Mouse (Mus musculus) telencephalon, adult 2 months (tissue): ENCODE data around the gene Gm13420.
A peak's percentile ranks its signal among the peaks of the same experiment; 100 is the strongest.
"Not testable (repeated sequence)": the region's sequence is repeated elsewhere in the genome, so short reads cannot be mapped to it uniquely, and the experiment has no call there.

ENCODE experiments used
- DNase-seq: peaks from one replicate; pipeline ENCODE4 v3.0.0-alpha.2; 2011; ENCODE audit warnings: low read depth, low spot score

Gene Gm13420

DNA sequence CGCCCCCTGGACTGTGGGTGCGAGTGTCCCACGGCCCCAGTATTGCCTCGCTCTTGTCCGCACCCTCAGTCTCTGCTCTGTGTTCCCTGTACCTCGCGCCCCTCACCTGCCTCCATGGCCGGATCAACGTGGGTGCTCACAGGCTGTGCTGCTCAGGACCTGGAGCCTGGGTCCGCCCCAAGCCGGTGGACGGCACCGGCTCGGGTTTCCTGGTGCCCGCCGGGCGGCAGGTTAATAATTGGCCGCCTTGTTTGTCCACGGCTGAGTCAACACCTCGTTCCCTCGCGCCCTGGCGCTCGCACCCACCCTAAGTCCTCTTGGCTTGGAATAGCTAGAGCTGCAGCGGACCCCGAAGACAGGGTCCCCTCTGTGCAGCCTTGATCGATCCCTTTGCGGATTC lies at the start of gene Gm13420:
Gene Gm13420, minus strand, starts transcription at position 189 of the 400 bp plus-strand sequence.
- no peak for DNase-seq

DNA sequence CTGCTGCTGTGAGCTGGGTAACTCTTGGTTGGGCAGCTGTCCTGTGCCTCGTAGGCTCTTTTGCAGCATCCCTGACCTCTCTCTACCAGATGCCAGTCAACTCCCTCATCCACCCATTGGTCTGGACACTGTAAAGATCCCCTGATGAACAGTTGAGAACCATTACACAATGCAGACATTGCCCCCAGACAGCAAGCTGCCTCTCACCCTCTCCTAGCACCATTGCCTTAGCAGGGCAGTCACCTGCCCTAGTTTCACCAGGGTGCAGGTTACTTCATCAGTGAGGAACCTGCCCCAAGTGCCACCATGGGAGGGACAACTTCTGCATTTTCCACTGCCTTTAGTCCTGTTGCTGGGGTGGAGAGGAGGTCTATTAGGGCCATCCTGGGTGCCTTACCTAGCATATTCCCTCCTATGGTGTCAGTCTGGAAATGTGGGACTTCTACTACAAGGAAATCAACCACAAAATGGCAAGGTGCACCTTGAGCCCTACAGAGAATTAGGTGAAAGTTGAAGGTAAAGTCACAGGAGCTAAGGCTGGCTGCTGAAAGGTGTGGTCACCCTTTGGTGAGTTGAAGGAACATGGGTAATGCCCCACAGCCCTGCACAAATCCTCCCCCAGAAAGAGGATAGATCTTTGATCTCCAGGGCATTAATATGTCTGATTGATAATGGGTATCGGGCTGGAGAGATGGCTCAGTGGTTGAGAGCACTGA lies 41.4 kb upstream of the Gm13420 start:
- no peak for DNase-seq

DNA sequence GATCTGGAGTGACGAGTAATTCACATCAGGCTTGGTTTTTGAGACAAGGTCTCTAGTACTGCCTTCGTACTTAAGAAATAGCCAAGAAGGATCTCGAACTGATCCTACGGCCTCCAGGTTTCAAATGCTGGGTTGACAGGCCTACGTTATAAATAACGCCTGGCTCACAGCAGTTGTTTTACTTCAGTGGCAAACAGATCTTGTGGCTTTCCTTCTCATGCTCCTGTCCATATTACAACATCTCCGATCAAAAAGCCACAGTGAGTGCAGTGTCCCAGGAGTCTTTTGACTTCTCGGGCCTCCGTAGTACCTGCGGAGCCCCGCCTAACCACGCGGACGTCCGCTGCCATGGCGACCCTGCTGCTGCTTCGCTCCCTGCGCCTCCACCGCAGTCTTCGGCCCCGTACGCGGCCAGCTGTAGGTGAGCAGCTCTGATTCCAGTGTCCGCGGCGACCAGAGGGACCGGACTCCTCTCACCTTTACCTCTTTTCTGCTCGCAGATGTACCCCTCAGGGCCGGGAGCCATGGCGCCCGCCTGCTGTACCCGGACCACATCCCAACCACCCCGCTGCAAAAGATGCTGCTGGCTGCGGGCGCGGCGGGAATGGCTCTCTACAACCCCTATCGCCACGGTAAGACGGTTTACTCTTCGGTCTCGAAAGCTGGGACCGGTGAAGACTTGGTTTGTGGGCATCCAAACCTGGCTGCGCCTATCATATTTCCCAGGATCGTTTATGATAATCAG lies 36.6 kb upstream of the Gm13420 start, which contains the start of gene Trub2:
Gene Trub2, minus strand, starts transcription at position 566 of the 745 bp plus-strand sequence.
- peak; percentile 86 for DNase-seq

DNA sequence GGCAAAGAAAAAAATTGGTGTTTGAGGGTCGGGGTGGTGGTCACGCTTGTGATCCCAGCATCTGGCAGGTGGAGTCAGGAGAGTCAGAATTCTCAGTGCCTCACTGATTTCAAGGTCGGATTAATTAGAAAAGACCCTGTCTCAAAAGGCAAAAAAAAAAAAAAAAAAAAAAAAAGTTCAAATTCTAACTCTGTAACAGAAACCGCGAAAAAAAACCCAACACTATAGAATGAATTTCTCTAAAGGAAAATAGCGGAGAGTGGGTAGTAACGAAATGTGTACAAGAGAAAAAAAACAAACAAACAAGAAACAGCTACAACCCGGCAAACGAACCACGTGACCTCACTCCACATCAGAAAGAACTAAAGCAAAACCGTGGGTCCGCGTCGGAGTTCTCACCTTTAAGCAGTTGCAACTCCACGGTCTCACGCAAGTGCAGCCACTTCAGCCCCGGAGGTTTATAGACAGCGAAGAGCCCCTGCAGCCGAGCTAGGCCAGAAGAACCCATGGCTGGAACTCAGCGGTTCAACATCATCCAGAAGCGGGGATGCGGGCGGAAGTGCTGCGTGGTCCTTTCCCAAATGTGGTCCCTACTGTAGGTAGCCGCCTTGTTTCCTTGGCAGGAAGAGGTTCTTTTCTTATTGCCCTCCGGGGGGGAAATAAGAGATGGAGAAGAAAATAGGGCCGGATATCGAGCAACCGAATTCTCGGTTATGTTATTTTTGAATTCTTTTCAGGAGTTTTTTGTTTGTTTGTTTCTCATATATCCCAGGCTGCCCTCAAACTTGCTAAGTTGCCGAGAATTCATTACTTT lies 35.8 kb upstream of the Gm13420 start, which contains the start of gene Coq4:
Gene Coq4, plus strand, starts transcription at position 390 of the 814 bp plus-strand sequence.
- DNase-seq: peak; percentile 98

DNA sequence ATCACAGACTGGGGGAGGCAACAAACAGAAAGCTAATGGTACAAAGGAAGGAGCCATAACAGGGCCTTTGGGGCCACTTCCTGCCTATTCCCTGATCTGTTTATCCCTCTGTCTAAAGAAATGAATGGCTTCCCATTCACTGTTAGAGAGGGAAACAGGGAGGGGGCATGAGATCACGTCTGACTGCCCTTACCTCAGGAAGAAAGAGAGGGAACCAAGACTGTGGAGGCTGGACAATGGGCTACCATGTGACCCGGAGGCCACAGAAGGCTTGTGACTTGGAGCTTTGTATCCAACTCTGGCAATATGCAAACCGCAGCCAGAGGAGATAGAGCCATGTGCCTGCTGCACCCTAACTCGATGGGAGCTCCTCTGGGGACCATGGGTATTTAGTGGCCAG lies 32.8 kb upstream of the Gm13420 start:
- DNase-seq: peak; percentile 5

DNA sequence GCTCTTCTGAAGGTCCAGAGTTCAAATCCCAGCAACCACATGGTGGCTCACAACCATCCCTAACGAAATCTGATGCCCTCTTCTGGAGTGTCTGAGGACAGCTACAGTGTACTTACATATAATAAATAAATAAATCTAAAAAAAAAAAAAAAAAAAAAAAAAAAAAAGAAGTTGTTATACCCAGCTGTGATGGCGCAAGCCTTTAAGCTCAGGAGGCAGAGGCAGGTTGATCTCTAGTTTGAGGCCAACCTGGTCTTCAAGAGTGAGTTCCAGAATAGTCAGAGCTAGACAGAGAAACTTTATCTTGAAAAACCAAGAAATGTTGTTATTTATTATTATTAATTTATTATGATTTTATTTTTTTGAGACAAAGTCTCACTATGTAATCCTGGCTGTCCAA lies 29.8 kb upstream of the Gm13420 start:
- not testable (repeated sequence) for DNase-seq

DNA sequence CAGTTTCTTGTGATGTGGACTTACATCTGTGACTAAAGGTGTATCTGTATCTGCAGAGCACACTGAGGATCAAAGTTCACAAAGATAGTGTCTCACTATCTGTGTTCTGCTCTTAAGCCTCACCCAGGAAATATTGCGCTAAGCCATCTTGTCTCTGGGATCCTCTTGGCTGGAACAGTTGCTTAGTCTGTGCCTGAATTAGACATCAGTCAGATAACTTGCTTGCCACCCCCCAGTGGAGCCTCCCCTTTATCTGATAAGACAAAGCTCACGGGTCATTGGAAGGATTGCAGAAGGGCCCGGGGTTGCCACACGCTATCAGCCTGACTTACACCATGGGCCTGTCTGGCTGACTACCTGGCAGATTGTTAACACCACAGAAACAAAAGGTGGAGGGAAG lies 21.8 kb upstream of the Gm13420 start:
- DNase-seq: no peak

DNA sequence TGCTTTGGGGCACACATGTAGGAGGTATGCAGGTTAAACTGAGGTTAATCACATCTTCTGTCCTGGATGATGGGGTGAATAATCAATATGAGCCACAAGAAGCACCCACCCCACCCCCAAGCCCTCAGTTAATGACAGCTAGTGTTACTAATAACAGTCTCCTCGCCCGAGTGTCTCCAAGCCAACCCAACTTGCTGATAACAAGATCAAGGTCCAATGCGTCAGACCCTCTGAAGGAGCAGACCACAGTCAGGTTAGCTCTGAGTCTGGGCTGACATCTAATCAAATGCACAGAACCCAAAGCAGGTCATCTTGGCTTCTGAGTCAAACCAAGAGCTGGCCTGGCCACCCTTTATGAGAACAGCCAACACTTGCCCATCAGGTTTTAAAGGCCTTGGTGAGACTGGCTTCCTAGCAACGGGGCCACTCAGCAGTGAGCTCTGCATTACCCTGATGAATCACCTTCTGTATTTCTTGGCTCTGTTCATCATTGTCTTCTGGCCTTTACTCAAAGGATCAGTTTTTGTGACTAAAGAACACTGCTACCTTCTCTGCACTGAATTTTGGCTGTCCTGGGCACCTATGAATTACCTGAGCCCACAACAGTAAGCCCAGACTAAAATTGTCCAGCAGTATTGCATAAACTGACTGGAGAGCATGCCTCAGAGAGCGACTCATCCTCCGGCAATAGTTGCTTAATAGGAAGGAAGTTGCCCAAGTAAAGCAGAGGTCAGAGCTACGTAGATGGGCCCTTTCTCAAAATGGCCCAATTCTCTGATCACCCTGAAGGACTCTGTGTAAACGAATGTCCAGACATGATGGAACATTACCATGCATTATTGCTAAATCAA lies 20.4 kb upstream of the Gm13420 start:
- no peak for DNase-seq

- no peak for DNase-seq
These were observed 18.7 kb upstream of the Gm13420 start for GRCm38 (mm10) chr2:29770162-29770561.

- DNase-seq: no peak
These were observed 17.4 kb upstream of the Gm13420 start for GRCm38 (mm10) chr2:29768901-29769300.

GRCm38 (mm10) chr2:29767976-29768709 lies 16.7 kb upstream of the Gm13420 start:
- no peak for DNase-seq

GRCm38 (mm10) chr2:29764831-29765230 lies 13.3 kb upstream of the Gm13420 start:
- DNase-seq: peak; percentile 16

GRCm38 (mm10) chr2:29755693-29756092 lies 4.2 kb upstream of the Gm13420 start:
- DNase-seq: no peak

GRCm38 (mm10) chr2:29752397-29752796 lies 912 bp upstream of the Gm13420 start:
- DNase-seq: no peak

DNA sequence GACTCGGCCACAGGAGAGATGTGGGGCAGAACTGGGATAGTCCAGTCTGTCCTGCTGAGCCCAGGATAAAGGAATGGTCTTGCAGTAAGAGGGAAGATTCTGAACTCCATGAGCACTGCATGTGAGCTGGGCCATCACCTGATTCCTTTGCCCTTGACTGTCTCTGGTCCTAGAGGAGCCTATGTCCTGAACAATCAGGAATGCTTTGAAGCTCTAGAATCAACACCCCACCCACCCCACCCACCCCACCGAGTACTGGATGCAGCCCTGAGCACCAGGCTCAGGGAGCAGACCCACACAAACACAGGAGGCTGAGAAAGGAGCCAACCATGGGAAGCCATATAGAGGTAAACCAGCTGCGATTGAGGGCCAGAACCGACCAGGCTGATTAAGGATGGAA lies 3.0 kb downstream of the Gm13420 start:
- no peak for DNase-seq

GRCm38 (mm10) chr2:29747852-29748251 lies 3.6 kb downstream of the Gm13420 start:
- DNase-seq: no peak

DNA sequence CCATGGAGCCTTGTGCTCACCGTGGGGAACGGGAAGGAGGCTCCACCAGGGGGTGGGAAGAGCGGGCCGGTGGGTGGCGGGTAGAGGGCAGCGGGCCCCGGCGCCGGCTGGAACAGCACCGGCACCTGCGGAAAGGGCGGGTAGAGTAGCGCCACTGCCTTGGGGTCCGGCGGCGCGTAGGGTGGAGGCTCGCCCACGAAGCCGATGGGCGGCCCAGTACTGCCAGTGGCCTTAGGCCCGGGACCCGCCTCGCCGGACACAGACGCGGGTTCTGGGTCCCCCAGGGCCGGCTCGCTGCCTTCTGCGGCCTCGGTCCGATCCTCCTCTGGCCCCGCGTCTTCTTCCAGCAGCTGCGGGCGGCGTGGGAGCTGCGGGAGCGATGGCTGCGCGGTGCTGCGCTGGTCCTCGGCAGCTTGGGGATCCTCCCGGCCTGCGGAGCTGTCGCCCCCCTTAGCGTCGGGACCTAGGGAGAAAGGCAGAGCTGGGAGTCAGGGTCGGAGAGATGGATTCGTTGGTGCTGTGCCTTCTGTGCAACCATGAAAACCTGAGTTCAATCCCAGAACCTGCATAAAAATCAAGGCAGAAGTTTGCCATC lies 4.2 kb downstream of the Gm13420 start:
- DNase-seq: no peak

DNA sequence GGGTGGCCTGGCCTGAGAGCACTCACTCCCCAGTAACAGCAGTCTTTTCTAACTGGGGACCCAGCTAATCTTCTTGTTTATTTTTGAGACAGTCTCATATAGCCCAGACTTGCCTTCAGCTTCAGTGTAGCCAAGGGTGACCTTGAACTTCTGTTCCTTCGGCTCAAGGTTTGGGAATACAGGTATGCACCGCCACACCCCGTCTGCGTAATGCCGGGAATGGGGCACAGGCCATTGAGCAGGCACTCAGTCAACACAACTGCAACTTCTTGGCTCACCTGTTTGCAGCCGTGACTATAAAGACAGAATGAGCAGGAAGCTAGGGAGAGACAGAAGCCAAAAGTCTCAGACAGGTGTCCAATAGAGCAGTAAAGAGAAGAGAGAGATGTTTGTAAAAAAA lies 7.2 kb downstream of the Gm13420 start:
- no peak for DNase-seq

DNA sequence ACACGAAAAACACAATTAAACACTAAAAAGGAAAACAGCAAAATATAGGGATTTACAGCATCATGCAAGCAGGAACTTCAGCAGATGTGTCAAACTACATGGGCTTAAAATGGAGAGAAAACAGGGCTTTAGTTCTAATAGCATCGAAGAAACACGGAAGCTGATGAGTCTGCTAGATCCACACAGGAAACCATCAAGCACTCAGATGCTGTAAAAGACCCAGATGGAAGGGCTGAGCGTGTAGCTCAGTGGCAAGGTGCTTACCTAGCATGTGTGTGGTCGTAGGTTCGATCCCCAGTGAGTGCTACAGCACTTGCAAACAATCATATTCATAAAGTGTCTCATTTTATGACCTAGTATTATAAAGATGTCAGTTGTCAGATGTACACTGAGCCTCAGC lies 10.3 kb downstream of the Gm13420 start:
- DNase-seq: no peak

GRCm38 (mm10) chr2:29739368-29739767 lies 12.1 kb downstream of the Gm13420 start:
- DNase-seq: peak; percentile 23
